Mouse (Mus musculus) 3134 (cell line): ENCODE data around the gene Ddhd1.

ENCODE experiments used
- DNase-seq: peaks from one replicate; pipeline ENCODE4 v3.0.0-alpha.2; 2011; ENCODE audit warnings: low spot score; ENCODE audit not compliant: insufficient read length; ENCODE audit errors: extremely low read depth

Ddhd1 gene

DNA sequence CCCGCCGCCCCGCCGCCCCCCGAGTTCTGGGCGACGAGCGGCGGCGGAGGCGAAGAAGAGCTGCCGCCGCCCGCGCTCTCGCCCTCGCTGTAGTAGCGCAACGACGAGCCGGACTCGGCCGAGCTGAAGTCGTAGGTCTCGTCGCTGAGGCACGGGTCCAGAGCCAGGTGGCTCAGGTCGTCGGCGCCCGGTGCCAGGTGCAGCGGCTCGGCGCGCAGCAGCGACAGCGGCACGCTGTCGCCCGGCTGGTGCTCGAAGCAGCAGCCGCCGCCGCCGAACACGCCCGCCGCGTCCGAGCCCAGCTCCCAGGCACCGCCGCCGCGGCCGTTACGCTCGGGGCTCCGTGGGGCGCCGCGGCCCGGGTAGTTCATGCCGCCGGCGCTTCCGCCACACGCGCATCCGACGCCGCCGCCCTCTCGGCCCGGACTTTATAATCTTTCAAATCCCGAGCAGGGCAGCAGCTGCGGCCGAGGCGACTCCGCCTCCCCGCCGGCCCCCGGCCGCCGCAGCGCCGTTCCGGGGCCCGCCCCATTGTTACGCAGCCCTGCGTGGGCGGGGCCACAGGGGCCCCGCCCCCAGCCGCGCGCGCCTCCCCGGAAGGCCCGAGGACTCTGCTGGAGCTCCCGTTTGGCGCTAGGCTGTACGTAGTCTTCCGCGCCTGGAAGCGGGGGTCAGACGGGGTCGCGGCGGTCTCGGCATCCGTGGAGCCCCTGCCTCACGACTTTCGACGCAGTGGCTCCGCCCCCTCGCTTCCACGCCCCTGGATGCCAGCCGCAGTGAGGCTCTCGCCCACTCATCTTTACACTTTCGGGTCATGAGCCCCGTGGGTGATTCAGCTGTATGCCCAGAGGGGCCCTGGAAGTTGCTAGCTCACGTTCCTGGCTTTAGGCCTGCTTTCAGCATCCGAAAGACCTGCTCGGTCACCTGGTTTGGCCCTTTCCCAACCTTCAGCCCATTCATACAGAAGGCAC, at the start of gene Ddhd1:
Gene Ddhd1 (minus strand): TSS at position 503 of the 971 bp plus-strand sequence.
- DNase-seq = peak; percentile 90

DNA sequence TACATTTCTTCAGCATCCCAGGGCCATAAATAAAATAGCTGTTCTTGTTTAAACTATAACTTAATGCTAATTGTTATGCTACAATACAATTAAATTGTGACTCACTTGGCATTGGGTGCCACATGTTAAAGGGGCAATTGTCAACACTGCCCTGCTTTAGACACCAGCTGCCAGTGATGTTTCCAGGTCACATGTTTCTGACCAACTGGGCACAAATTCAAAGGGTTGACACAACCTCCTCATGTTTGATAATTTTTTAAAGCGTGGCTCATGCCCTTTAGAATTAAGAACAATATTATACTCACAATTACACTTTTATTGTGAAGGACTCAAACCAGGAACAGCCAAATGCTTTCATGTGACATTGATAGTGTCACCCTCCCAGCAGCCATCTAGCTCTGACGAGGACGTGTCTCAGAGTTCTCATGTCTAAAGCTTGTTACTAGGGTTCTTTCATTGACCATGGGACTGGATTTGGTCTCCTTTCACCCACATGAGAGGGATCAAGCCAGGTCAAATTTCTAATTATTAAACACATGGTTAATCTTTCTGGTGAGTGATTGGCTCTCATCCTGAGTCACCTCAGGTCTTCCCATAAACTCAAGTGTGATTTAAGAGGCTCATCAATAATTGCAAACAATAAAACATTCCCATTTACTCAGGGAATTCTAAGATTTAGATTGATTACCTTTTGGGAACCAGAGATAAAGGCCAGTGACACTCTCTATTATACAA, 49.4 kb upstream of the Ddhd1 start:
- DNase-seq = no peak

DNA sequence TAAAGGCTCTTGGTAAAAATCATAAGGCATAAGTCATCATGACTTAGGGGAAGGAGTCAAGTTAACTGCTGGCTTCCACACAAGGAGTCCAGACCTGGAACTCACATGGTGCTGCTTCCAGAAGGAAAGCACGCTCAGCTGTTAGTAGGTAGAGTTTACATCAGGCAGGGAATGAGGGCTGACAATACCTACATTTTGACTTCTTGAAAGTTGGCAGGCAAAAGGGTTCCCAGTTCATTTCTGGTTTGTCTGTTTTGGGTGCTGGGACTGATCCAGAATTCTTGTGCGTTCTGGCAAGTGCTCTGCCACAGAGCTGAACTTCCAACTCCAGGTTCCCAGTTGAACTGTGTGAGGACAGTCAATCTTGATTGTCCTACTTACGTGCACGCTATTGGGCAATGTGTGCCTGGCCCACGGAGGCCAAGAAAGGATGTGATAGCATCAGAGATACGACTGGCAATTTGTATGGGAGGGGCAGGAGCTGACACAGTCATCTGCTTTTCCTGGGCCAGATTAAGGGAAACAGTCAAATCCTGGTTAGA, 42.2 kb upstream of the Ddhd1 start:
- DNase-seq = no peak

DNA sequence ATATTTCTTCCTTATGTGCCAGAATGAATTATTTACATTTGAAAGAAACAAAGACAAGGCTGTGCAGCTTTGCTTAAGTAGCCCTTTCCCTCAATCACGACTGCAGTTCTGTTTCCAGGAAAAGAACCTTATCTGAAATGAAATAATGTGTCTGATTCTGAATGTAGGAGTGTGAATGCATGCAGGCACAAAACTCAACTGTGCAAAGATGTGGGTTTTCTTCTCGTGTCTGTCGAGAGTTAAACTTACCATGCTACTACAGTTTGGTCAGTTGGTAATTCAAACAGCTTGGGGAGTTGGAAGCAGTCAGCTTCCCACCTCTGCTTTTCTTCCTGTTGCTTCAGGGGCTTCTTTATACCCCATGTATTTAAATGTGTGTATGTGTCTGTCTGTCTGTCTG, 40.9 kb upstream of the Ddhd1 start:
- DNase-seq = no peak

DNA sequence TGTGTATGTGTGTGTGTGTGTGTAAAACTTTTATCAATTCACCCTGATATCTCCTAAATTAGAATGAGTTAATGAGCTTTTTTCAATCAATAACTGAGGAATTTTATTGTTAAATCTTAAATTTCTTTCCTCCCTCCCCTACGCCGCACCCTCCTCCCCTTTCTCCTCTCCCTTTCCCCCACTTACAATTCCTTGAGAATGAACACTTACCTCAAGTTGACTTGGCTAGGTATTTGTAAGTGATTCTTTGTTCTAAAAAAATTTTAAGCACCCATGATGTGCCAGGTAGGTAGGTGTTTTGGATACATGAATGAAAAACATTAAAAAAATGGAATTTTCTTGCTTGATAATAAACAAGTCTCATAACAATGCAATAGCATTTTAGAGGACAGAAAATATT, 38.2 kb upstream of the Ddhd1 start:
- DNase-seq = no peak

DNA sequence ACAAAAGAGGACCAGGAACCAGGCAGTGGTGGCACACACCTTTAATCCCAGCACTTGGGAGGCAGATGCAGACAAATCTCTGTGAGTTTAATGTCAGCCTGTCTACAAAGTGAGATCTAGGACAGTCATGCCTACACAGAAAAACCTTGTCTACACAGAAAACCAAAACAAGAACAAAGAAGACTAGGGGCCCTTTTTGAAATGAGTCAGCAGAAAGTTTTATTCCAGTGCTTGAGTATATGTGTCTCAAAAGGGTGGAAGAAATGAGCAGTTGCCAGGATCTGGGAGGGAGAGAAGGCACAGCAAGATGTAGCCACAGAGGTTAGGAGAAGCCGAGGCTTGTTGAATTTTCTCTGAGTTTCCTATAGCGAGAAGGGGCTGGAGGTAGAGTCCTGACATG, 35.9 kb upstream of the Ddhd1 start:
- DNase-seq = no peak

DNA sequence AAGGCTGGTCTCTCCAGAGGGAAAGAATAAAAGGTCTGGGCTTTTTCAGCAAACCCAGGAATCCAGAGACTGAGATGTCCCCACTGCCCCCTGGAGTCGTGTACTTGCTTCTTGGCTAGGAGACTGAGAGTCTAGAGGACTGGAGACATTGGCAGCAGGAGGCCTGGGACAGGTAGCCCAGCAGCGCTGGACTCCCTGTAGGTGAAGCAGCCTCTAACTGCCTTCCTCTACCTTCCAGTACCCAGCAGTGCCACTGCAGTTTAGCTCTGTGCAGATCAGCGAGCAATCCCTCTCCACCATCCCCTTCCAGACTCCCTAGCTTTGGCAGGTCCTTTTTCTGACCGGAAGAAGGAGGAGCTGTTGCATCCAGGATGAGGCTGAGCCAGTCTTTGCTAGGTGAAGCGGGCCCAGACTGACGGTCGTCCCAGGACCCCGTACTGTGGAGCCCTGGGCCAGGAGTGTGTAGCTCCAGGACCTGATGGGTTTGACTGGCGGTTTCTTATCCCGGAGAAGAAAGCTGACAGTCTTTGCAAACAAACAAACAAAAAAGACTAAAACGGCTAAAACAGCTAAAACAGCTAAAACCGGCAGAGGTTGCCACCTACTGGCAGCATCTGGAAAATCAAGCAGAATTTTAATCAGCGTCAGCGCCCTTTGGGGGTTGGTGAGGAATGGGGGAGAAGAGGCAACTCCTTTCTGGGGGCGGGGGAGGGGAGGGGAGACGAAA, 32.7 kb upstream of the Ddhd1 start:
- DNase-seq = peak; percentile 62

DNA sequence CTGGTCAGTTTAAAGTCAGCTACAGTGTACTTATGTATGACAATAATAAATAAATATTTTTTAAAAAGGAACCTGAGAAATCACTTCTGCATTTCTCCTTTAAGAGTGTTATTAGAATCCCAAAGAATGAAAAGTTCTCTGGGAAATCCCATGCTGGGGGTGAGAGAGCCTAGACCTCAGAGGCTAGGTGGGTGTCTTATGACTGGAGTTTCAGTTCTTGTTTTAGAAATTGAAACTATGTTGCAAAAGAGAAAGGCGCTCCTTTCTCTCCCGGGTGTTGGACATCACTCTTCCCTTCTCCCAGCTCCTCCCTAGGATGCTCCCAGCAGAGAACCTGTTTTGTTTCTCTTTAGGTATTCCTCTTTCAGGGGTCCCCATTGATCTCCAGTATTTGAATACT, 27.4 kb upstream of the Ddhd1 start:
- DNase-seq = no peak

DNA sequence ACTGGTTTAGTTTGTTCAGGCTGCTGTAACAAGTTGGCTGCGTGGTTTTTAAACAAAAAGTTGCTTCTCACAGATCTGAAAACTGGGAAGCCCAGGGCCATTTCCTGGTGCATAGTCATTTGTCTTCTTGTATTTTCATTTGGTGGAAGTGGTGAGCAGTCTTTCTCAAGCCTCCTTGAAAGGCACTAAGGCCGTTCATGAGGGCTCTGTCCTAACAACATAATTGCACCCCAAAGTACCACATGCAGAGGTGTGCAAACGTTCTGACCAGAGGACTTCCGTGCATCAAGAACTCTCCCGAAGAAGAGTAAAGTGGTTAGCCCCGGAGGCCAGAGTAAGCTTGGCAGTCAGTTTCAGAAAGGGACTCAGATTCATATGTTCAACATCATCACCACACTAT, 18.8 kb upstream of the Ddhd1 start:
- DNase-seq = no peak

DNA sequence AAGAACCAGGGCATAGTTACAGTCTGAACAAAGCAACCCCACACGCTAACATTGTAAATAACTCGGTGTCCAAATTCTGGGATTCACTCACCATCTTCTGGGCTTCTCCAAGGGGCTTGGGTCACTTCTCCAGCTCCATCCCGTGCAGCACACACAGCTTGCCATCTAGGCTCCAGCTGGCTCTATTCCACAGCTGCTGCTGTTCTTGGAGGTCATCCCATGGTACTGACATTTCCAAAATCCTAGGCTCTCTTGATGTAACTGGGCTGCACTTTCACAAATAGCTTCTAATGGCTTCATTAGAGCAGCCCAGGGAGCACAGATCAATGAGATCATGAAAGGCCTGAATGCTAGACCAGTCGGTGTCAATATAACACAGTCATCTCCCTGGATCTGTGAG, 10.4 kb upstream of the Ddhd1 start:
- DNase-seq = no peak

DNA sequence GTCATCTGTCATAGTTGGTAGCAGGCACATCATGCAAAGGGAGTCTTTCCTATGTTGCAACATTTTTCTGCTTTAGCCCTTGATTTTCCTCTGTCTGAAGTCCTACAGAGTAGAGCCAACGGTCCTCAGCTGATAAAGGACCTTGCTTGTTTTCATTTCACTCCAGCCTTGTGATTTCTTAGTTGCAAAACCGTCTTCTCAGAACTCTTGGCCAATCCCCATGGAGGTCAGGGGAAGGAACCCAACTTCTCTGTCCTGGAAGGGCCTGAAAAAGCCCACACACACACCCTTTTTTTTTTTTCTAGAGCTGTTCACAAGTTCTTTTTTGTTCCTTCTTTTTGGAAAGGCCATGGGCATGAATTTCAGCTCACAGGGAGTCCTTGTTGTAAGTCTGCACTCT, 9.3 kb upstream of the Ddhd1 start:
- DNase-seq = no peak

DNA sequence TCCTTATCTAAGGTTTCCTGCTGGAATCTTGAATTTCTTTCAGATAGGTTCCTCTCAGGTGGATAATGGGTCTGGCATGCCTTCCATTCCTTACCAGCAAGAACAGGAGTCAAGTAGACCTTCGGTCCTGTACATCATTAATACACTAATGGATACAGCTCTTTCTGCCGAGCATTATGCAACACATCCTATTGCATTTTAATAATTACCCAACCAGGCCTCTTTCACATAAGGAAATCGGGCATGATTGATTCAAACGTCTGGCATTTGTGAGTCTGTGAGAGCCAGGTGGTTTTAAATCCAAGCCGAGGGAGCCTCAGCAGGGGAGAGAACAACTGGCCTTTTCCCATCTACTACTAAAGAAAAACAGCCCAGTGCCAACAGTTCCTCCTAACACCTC, 3.6 kb upstream of the Ddhd1 start:
- DNase-seq = no peak

DNA sequence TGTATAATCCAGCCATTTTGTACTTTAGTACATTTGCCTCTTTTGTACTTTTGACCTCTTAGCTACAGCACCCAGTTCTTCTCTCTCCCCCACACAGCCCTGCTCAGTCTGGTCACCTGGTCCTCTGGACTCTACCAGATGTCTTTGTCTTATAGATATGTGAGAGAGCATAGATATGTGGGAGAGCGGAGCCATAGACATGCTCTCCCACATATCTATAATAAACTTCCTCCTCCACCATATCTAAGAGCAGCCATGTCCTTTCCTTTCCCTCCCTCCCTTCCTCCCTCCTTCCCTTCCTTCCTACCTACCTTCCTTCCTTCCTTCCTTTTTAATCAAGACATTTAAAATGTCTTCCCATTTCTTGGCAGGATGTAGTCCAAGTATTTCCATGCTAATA, 2.4 kb upstream of the Ddhd1 start:
- DNase-seq = no peak

DNA sequence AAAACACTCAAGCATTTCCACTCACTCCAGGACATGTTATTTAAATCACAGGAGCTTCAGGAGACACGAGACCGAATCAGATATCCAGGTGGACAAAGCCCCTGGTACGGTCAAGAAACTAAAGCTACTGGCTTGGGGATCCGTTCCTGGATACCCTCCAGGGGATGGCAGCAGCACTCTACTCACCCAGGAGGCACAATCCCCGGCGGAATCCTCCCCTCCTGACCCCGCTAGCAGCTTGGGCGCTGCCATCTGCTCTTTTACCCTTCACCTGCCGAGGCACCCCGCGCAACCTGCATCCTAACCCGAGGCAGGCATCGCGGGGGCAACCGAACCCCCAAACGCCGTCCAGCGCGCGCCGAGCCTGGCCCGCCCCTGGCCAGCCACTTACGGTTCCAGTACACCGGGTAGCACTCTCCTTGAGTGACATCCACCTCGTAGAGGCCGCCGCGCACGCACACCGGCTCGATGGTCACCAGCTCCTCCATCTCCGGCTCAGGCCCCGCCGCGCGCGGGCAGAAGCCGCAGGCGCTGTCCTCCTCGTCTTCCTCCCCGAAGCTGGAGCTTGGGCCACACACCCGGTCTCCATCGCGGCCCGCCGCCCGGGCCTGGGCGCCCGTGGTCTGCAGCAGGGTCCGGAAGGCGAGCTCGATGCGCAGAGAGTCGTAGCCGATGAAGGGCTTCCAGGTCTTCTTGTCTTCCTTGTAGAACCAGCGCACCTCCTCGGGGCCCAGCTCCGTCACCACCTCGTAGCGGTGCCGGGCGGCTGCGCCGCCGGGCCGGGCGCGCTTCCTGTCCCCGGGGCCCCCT, 907 bp downstream of the Ddhd1 start:
- DNase-seq = peak; percentile 75

DNA sequence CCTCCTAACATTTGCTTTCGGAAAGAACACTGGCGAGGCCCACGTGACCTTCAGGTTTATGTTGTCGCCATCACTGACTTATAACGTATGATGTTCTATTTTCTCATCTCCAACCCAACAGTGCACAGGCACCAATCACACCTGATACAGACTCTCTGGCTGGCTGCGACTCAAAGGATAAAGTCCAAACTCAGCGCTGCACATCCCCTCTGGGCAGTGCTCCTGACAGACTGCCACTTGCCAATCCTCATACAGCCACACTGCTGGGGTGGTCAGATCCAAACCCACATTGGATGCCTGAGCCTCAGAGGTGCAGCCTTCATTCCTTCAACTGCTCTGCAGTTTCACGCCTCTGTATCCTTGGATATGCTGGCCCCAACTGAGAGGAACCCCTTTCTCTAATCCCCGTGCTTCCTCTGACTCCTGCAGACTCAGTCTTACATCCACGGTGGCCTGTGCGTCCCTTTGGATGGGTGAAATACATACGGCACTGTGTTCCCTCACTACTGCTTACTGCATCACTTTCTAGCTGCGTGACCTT, 3.0 kb downstream of the Ddhd1 start:
- DNase-seq = no peak

DNA sequence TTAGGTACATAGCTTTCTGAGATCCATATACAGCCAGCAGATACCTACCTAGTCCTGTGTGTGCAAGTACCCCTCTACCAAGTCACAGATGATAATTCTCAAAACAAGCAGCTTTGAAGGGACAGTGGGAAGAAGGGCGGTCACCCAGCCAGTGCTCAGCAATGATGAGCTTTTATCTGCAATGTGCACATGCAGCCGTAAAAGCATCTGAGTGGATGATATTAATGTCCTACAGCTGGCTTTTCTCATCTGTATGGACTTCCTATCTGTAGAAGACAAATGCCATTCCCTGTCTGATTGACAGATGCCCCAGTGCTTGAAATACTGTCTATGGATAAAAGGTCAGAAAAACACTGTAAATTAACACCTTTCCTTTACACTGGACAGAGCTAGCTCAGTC, 4.2 kb downstream of the Ddhd1 start:
- no peak for DNase-seq

DNA sequence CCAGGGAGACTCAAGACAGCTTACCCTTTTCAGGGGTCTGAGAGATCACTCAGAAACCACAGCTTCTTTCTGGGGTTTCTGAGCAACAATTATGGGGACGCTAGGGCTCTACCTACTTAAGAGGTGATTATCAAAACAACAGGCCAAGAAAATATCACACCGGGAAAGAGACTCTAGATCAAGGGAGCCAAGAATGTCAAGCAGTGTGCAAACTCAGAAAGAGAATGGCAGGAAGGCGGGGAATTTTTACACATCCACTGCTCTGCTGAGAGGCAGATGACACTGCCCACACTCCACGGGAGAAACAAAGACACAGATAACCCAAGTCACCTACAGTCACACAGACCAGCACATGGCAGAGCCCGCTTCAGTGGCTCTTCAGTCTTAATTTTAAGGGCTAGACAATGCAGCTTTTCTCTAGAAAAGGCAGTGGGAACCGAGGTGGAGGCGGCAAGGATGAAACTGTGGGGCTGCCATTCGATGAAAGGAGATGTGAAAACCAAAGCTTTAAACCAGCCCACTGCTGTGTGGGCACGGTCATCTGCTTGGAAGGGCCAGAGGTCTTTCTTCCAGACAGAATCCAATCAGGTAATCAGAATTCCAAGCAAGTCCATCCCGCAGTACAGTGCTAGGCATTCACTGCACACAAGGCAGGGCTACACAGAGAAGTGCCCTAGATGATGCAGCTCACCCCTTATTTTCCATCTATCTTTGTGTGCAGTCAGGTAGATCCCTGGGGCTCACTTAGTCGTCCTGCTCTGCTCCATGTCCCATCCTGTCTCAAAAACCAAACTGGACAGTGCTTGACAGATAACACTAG, 8.7 kb downstream of the Ddhd1 start:
- DNase-seq = no peak

DNA sequence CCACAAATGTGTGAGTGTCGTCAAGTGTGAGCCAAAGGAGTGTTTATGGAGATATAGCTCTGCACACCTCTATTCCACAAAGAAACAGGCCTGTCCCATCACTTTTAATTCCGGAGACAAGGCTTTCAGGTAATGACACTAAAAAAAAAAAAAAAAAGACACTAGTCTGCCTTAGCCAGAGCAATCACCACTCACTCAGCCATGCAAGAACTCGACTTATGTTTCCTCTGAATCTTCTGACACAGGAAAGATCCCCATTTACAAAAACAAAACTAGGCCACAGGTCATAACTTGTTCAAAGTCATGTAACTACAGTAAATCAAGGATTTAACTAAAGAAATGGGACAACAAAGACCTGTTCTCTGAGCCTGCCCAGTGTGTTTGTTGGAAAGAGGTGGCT, 9.8 kb downstream of the Ddhd1 start:
- DNase-seq = no peak

DNA sequence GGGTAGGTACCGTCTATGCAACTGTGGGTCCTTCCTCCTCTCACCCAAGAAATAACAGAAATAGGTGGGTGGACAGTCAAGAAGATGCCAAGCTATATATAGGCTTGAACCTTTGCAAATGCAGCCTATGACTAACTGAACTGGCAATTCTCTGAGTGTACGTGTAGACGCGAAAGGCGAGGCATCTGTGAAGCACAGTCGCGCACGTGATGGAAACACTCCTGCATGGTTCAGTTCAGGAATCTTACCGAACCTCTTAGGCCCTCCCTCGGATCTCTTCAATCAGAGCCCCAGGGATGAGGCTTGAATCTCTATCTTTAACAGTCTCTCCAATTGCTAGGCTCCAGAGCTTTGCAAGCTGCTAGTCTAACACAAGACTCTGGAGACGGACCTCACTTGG, 10.3 kb downstream of the Ddhd1 start:
- DNase-seq = no peak
